Mouse (Mus musculus) E14TG2a.4 (cell line): ENCODE data around the gene Gm10134.
A peak's percentile ranks its signal among the peaks of the same experiment; 100 is the strongest.

Source experiments
- H3K27me3 ChIP-seq: 2 replicates; pipeline ENCODE4 v1.6.1; 2014; ENCODE audit warnings: low read length, control low read depth; ENCODE audit not compliant: insufficient read depth
- H3K36me3 ChIP-seq: 2 replicates; pipeline ENCODE4 v1.6.1; 2014; ENCODE audit warnings: low read length, control low read depth; ENCODE audit not compliant: insufficient read depth
- H3K4me1 ChIP-seq: replicated peaks from 2 replicates; pipeline ENCODE4 v1.6.1; 2014; ENCODE audit warnings: low read depth, low read length, control low read depth
- H3K4me3 ChIP-seq: replicated peaks from 2 replicates; pipeline ENCODE4 v1.5.1; 2014; ENCODE audit warnings: mild to moderate bottlenecking, low read length
- H3K9me3 ChIP-seq: 2 replicates; pipeline ENCODE4 v1.6.1; 2014; ENCODE audit warnings: low read length, control low read depth
- CTCF ChIP-seq: conservative IDR thresholded peaks from 2 replicates; pipeline ENCODE4 v1.5.1; 2014; ENCODE audit warnings: low read length
- NANOG ChIP-seq: IDR thresholded peaks from 2 replicates; pipeline ENCODE4 v1.6.1; 2014; ENCODE audit warnings: borderline replicate concordance, low read length, mixed read lengths
- POU5F1 ChIP-seq: IDR thresholded peaks from 2 replicates; pipeline ENCODE4 v1.6.1; 2014; ENCODE audit warnings: low read length, borderline replicate concordance

Gm10134 gene

DNA sequence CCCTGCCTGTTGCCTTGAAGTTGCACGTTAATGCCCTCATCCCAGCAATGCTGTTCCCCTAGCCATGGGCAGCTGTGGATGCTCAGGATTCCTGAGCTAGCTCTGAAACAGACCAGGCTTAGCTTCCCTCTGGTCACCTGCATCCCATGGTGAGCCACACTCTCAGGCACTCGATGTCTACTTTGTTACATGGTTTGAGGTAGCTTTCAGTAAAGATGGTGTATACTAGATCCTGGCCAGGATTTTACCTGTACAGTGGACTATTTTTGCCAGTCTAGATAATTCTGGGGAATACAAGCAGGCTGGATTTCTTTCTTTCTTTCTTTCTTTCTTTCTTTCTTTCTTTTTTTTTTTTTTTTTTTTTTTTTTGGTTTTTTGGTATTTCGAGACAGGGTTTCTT is at the start of gene Gm10134:
TSS of gene Gm10134 (plus strand) at position 301 of the 400 bp plus-strand sequence.
- Histone ChIP-seq H3K4me3 (peak within 1 kb of the TSS; percentile 71), H3K9me3 (no peaks in the 10 kb centered on the region), H3K4me1 (peaks cover 72% of the 10 kb centered on the region), H3K36me3 (peaks cover 4% of the 10 kb centered on the region; the same call in 1 of the 2 replicates), H3K27me3 (no peaks in the 10 kb centered on the region)
- no peak for TF ChIP-seq NANOG
- no peak for TF ChIP-seq POU5F1
- TF ChIP-seq CTCF: no peak

DNA sequence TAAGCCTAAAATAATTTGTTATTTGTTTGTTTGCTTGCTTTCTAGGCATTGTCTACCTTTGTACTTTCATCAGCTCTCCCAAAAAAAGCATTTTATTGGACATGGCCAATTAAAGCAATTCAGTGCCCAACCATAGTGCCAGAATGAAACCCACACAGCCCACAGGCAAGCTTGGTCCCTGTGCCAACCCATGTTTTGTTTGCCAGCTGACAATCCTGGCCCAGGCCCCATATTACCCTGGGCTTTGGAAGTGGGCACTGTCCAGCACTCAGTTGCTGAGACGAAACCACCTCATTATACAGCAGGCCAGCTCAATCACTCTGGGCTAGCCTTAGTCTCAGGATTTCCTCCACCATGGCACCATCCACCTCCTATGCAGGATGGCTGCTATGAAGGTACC is 49.3 kb upstream of the Gm10134 start:
- Histone ChIP-seq H3K27me3 (peaks cover 11% of the 10 kb centered on the region), H3K9me3 (no peaks in the 10 kb centered on the region), H3K4me3 (no peak overlapping the region), H3K4me1 (peaks cover 27% of the 10 kb centered on the region), H3K36me3 (peaks cover 1% of the 10 kb centered on the region; the same call in 1 of the 2 replicates)
- TF ChIP-seq CTCF (no peak), NANOG (no peak), POU5F1 (no peak)

DNA sequence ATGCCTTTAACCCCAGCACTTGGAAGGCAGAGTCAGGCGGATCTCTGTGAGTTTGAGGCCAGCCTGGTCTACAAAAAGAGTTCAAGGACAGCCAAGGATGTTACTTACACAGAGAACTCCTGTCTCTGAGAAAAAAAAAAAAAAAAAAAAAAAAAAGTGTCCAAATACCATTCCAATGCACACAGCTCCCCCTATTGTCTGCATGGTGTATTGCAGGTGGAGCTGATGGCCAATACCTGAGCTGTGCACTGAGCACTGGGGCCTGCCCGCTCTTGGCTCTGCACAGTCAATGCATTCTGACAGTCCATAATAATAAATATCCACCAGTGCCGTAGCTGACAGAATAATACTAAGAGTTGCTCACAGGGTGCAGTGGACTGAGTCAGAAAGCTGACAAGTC is 42.0 kb upstream of the Gm10134 start:
- Histone ChIP-seq H3K4me3 (no peak overlapping the region), H3K4me1 (peaks cover 44% of the 10 kb centered on the region), H3K27me3 (peaks cover 3% of the 10 kb centered on the region; the same call in 1 of the 2 replicates), H3K9me3 (no peaks in the 10 kb centered on the region), H3K36me3 (peaks cover 17% of the 10 kb centered on the region)
- TF ChIP-seq POU5F1: no peak
- peak; percentile 95 for TF ChIP-seq CTCF

DNA sequence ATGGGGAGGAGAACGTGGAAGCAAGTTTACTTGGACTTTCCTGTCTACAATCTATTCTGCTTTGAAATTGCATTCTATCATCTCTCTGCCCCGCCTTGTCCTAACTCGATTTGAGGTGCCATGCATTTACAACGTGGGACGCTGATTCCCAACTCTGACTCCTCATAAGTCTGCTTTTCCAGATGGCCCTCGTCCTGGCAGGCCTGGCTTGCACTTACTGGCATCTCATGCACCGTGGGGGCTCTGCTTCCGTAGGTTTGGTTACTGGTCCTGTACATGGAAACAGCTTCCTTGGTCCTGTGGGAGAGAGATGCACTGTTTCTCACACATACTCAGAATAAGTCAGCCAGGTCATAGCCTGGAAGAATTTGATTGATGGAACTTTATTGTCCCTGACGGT is 41.0 kb upstream of the Gm10134 start:
- peaks cover 54% of the 10 kb centered on the region for H3K4me1 ChIP-seq
- H3K9me3 ChIP-seq: no peaks in the 10 kb centered on the region
- peaks cover 27% of the 10 kb centered on the region for H3K36me3 ChIP-seq
- TF ChIP-seq NANOG: no peak
- no peak for TF ChIP-seq POU5F1
- TF ChIP-seq CTCF: no peak
- H3K4me3 ChIP-seq: peak overlapping the region; percentile 82; the same call in 1 of the 2 replicates
- H3K27me3 ChIP-seq: peaks cover 3% of the 10 kb centered on the region; the same call in 1 of the 2 replicates

DNA sequence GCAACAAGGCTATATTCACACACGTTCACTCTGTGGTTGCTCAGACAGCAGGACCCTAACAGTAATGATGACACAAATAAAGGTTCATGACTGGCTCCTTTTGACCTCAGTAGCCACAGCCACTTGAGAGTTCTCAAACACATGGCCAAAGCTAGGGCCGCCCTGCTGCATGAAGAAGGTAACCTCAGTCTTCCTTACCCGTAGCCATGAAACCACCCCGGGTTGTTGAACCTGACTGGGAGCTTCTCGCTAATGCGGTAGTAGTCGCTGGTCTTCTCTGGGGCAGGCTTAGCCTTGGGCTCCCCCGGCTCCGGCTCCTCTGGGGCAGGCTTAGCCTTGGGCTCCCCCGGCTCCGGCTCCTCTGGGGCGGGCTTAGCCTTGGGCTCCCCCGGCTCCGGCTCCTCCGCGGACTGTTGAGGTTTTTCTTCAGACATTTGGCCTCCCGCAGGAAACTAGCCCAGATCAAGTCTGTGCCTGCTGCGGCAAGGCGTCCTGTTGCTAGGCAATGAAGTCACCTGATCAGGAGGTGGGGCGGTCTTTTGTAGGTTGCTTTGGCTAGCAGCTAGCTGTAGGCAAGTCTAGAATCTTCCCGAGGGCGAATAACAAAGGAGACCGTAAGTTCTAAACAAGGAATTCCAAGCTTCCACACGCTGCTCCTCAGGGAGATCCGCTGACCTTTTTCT is 39.9 kb upstream of the Gm10134 start, which contains the start of gene 1700007K13Rik:
TSS of gene 1700007K13Rik (minus strand) at position 497 of the 683 bp plus-strand sequence.
- peak within 1 kb of the TSS; percentile 82 for H3K4me3 ChIP-seq
- no peaks in the 10 kb centered on the region for H3K9me3 ChIP-seq
- H3K27me3 ChIP-seq: peaks cover 3% of the 10 kb centered on the region; the same call in 1 of the 2 replicates
- peaks cover 65% of the 10 kb centered on the region for H3K4me1 ChIP-seq
- TF ChIP-seq NANOG (no peak), POU5F1 (no peak), CTCF (no peak)
- peaks cover 38% of the 10 kb centered on the region for H3K36me3 ChIP-seq

DNA sequence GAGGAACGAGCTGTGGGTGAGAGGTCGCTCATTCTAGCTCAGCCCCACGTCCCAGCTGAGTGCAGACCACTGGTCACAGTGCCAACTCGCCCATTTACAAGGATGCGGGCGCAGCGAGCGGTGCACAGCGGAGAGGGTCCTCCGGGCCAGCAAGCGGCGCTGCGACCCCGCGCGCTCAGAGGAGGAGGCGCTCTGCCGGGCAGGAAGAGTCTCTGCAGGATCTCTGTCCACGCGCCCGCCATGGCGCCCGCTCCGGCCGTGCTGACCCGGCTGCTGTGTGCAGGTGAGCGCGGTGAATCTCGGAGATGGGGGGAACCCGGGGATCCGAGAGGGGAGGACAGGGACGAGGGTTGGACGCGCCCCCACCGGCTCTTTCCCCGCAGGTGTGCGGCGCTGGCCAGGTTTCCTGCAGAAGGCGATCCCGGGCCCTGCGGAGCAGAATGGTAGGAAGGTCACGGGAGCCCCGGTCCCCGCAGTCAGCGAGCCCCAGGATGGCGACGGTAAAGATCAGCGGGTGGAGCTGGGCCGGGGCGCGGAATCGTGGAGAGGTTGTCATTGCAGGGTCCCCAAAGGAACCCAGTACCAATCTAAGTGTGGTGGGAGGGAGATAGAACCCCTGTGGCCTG is 37.9 kb upstream of the Gm10134 start, which contains the start of gene Mrps2:
TSS of gene Mrps2 (plus strand) at position 207 of the 626 bp plus-strand sequence.
- H3K36me3 ChIP-seq: peaks cover 41% of the 10 kb centered on the region
- peaks cover 73% of the 10 kb centered on the region for H3K4me1 ChIP-seq
- peak within 1 kb of the TSS; percentile 99 for H3K4me3 ChIP-seq
- TF ChIP-seq POU5F1: no peak
- 0 out of 2 replicates have a peak, but pooled peaks have one; percentile 8 for TF ChIP-seq CTCF
- H3K9me3 ChIP-seq: no peaks in the 10 kb centered on the region
- H3K27me3 ChIP-seq: peaks cover 3% of the 10 kb centered on the region; the same call in 1 of the 2 replicates

DNA sequence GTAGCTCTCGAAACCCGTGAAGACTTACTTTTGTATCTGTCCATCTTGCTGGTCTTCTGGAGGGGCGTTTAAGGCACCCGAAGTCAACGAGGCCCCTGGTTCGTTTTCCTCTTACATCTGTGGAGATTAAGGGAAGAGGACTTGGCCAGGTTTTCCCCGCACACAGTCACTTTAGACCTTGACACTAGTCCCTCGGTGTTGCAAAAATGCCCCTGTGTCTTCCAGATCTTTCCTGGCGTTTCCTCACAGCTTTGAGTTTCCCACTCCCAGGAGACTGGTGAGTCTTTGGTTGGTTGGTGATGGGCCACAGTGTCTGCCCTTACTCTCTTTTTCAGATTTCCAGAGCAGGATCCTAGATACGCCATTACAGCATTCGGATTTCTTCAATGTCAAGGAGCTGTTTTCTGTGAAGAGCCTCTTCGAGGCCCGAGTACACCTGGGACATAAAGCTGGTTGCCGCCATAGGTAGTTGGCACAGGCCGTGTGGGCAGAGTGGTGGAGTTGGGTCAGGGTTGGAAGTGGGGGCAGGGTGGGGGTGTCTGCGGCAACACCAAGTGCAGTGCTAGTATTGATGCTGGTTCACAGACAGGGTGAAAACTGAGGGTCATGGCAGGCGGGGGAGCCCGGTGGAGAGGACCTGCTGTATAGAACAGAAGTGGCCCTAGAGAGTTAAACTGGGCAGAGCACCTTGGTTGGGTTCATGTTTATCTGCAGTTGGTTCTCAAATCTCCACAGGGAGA is 37.2 kb upstream of the Gm10134 start:
- Histone ChIP-seq H3K27me3 (peaks cover 3% of the 10 kb centered on the region; the same call in 1 of the 2 replicates), H3K36me3 (peaks cover 41% of the 10 kb centered on the region), H3K4me3 (peak overlapping the region; percentile 99), H3K4me1 (peaks cover 71% of the 10 kb centered on the region), H3K9me3 (no peaks in the 10 kb centered on the region)
- TF ChIP-seq NANOG (no peak), CTCF (no peak), POU5F1 (no peak)

DNA sequence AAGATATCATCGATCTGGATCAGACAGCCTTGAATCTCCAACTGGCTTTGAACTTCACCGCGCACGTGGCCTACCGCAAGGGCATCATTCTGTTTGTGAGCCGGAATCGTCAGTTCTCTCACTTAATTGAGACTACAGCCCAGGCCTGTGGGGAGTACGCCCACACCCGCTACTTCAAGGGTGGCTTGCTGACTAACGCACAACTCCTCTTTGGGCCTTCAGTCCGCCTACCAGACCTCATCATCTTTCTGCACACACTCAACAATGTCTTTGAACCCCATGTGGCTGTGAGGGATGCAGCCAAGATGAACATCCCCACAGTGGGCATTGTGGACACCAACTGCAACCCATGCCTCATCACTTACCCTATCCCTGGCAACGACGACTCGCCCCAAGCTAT is 36.4 kb upstream of the Gm10134 start:
- Histone ChIP-seq H3K27me3 (peaks cover 3% of the 10 kb centered on the region; the same call in 1 of the 2 replicates), H3K36me3 (peaks cover 41% of the 10 kb centered on the region), H3K4me3 (peak overlapping the region; percentile 99), H3K9me3 (no peaks in the 10 kb centered on the region), H3K4me1 (peaks cover 68% of the 10 kb centered on the region)
- TF ChIP-seq CTCF (no peak), POU5F1 (no peak), NANOG (no peak)
